Mouse (Mus musculus) naive thymus-derived CD4-positive, alpha-beta T cell, adult 5 months (primary cell): ENCODE results near the gene Hnrnpdl. TPM values are rescaled to one million over a fixed set of nuclear protein-coding genes. Genes with fewer than 3 reads are reported as not detected.

Experiments used
- polyA plus RNA-seq: library from polyadenylated mRNA; unstranded; fragments of 100-300 nt; shearing (Covaris generic); gene quantifications from one replicate; pipeline ENCODE4 v1.2.1, GENCODE M21; 2017

Hnrnpdl gene
- polyA plus RNA-seq, result 238 TPM

GRCm38 (mm10) chr5:100039602-100040142, at the start of gene Hnrnpdl, which contains the start of gene Enoph1:
TSS of gene Hnrnpdl (minus strand) at chr5:100039664.
TSS of gene Enoph1 (plus strand) at chr5:100039985.

Other genes with a start within 250 kb of the Hnrnpdl start
- not detected for gene Vamp9, start 133.4 kb downstream of the Hnrnpdl start, polyA plus RNA-seq
- gene Hnrnpd, start 60.7 kb downstream of the Hnrnpdl start, polyA plus RNA-seq, result 497 TPM
- not detected for gene 4930524J08Rik, start 60.6 kb downstream of the Hnrnpdl start, polyA plus RNA-seq
- gene Enoph1, start 321 bp upstream of the Hnrnpdl start, polyA plus RNA-seq, result 27.9 TPM
- gene Tmem150c, start 120.1 kb upstream of the Hnrnpdl start, polyA plus RNA-seq, result not detected